Mouse (Mus musculus) left cerebral cortex, postnatal 36 days (tissue): ENCODE data around the gene Stk19. TPM values are rescaled to one million over a fixed set of nuclear protein-coding genes. Genes with fewer than 3 reads are reported as not detected.
"Not testable (repeated sequence)": the region's sequence is repeated elsewhere in the genome, so short reads cannot be mapped to it uniquely, and the experiment has no call there.

Experiments used
- DNase-seq, 2 experiments: peaks; one replicate each; pipeline ENCODE4 v3.0.0; 2021 to 2022; ENCODE audit warnings: low spot score in 2 of 2, mixed read lengths in 1 of 2
- intact Hi-C: fragments of 180-260 bp; cut with DNase I; formaldehyde crosslinking; loops from one replicate; pipeline ENCODE4 v1.15.1; 2025
- microRNA-seq: library from miRNA; unstranded; fragments of <30 nt; microRNA quantifications from one replicate; pipeline ENCODE4 v1.2.0, GENCODE M21; 2022
- total RNA-seq, 2 experiments: library from RNA; stranded (reverse); gene quantifications; 2 replicates each; pipeline ENCODE4 v1.2.3; 2021

Gene Stk19
- total RNA-seq, 2 experiments from 2014 or later: 50.2 to 58.6 TPM

GRCm38 (mm10) chr17:34802756-34803155 is 34.0 kb downstream of the Stk19 start:
- DNase-seq: not testable (repeated sequence)
- intact Hi-C loops: loop anchor here (2.0 kb wide), 1 partner anchor 84 kb away; no protein-coding TSS in a partner anchor

DNA sequence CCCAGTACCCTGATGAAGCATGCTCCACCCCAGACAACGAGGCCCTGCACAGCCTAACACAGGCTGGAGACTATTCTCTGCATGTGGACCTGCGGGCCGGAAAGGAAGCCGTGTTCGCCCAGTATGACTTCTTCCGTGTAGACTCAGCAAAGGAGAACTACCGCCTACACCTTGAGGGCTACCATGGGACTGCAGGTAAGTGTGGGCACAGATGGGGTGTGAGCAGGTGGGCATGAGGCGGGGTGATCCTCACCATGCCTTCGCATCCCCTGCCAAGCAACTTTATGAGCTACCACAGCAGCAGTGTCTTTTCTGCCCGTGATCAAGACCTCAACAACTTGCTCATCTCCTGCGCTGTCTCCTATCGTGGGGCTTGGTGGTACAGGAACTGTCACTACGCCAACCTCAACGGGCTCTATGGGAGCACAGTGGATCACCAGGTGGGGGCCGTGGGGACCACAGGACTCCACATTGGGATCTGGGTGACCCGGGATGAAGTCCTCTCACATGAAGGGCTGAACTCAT is 35.9 kb downstream of the Stk19 start:
- DNase-seq, intact Hi-C loops: not testable (repeated sequence)

DNA sequence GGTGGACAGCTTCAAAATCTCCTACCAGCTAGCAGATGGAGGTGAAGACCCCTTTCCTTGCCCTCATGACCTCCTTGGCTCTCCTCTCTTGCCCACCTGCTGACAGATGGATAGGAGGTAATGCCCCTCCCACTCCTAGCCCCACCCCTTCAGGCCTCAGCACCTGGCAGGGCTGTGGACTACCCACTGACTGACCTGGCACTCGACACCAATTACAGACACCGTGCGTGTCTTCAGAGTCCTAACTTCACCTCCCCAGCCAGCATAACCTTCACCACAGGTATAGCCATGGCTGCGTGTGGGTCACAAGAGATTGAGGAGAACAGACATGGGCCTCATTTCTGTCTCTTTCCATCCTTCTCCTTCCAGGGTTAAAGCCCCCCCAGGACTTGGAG is 37.2 kb downstream of the Stk19 start:
- intact Hi-C loops: no loop called here
- no peak for DNase-seq

DNA sequence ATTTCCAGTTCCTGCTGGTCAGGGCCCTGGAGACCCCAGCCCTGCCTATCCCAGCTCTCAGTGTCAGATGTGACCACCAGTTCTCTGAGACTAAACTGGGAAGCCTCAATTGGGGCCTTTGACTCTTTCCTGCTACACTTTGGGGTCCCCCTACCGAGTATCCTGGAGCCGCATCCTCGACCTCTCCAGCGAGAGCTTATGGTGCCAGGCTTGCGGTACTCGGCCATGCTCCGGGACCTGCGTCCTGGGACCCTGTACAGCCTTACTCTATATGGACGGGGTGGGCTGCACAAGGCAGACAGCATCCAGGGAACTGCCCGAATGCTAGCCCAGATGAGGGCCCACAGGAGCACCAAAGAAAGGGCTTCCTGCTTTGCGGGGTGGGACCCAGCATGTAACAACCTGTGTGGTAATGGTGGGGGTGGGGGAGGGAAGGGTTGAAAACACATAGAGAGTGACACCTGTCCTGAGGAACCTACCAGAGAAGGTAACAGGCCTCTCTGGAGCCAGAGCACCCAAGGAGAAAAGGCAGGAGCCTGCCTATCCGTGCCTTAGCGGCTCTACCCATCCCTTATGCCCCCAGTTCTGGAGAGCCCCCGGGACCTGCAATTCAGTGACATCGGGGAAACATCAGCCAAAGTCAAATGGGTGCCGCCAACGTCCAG is 37.7 kb downstream of the Stk19 start:
- intact Hi-C loops: no loop called here
- no peak for DNase-seq

DNA sequence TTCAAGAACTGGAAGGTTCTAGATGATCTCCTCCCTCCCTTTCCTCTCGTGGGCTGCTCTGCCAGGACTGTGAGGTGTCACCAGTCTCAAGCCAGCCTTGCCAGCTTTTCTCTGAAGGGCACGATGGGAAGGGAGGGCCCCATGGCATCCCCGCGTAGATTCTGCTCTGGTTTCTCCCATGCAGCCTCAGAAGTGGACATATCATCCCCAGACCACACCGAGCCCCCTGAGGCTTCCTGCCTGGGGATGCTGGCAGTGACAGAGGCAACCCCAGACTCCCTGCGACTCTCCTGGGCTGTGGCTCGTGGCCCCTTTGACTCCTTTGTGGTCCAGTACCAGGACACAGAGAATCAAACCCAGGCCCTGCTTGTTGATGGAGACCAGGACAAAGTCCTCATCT is 38.7 kb downstream of the Stk19 start:
- intact Hi-C loops, DNase-seq: not testable (repeated sequence)

- intact Hi-C loops, DNase-seq: not testable (repeated sequence)
Measured at GRCm38 (mm10) chr17:34797211-34797995, 39.3 kb downstream of the Stk19 start.

- DNase-seq: no peak
- intact Hi-C loops: no loop called here
Measured at GRCm38 (mm10) chr17:34796311-34797140, 40.2 kb downstream of the Stk19 start.

GRCm38 (mm10) chr17:34795633-34796032 is 41.1 kb downstream of the Stk19 start:
- intact Hi-C loops: no loop called here
- DNase-seq: no peak

GRCm38 (mm10) chr17:34795016-34795415 is 41.7 kb downstream of the Stk19 start:
- DNase-seq: no peak
- intact Hi-C loops: no loop called here

- intact Hi-C loops: no loop called here
- peak; percentile 21 to 33 for DNase-seq
Measured at GRCm38 (mm10) chr17:34777680-34778325, 58.9 kb downstream of the Stk19 start.

Small RNAs within 50 kb of the gene (microRNA-seq; reads per million reads assigned to microRNA genes)
- gene Mir6970: 1.0 reads per million
- gene Mir6971: 4.6 reads per million, percentile 14 among the genes with 10 or more reads in this experiment
- gene Mir6972: not detected

Other genes with a start within 250 kb of the Stk19 start
- 1 to 10 TPM; 2.6 to 2.9 TPM for gene Gpsm3, start 247.1 kb downstream of the Stk19 start, total RNA-seq
- 10 to 100 TPM; 53.2 to 58.4 TPM for gene Pbx2, start 245.7 kb downstream of the Stk19 start, total RNA-seq
- under 1 TPM; 0.30 to 0.75 TPM for gene Ager, start 239.1 kb downstream of the Stk19 start, total RNA-seq
- 10 to 100 TPM; 66.9 to 72.0 TPM for gene Rnf5, start 233.3 kb downstream of the Stk19 start, total RNA-seq
- 100 to 1,000 TPM; 161 to 177 TPM for gene Agpat1, start 232.7 kb downstream of the Stk19 start, total RNA-seq
- 1 to 10 TPM; 2.7 to 3.3 TPM for gene Egfl8, start 221.0 kb downstream of the Stk19 start, total RNA-seq
- gene Ppt2, start 208.4 kb downstream of the Stk19 start, total RNA-seq: 10 to 100 TPM; 37.2 to 47.1 TPM
- 100 to 1,000 TPM; 148 to 168 TPM for gene Prrt1, start 207.4 kb downstream of the Stk19 start, total RNA-seq
- gene Fkbpl, start 192.2 kb downstream of the Stk19 start, total RNA-seq: 10 to 100 TPM; 12.3 to 14.1 TPM
- 10 to 100 TPM; 63.9 to 66.4 TPM for gene Atf6b, start 189.8 kb downstream of the Stk19 start, total RNA-seq
- 1 to 10 TPM; 1.5 to 2.0 TPM for gene Tnxb, start 166.4 kb downstream of the Stk19 start, total RNA-seq
- 10 to 100 TPM in 1 of 2 experiments, 1 to 10 TPM in 1; 8.3 to 11.4 TPM for gene C4b, start 93.1 kb downstream of the Stk19 start, total RNA-seq
- gene Cyp21a1, start 32.4 kb downstream of the Stk19 start, total RNA-seq: not detected
- gene Dxo, start 74 bp upstream of the Stk19 start, total RNA-seq: 10 to 100 TPM; 39.4 to 45.4 TPM
- 10 to 100 TPM; 58.5 to 72.2 TPM for gene Skiv2l, start 13.3 kb upstream of the Stk19 start, total RNA-seq
- gene Nelfe, start 13.4 kb upstream of the Stk19 start, total RNA-seq: 10 to 100 TPM; 35.5 to 36.6 TPM
- gene Cfb, start 25.6 kb upstream of the Stk19 start, total RNA-seq: under 1 TPM in 1 of 2 experiments, not detected in 1; 0.63 TPM
- 1 to 10 TPM; 6.5 to 8.6 TPM for gene Zbtb12, start 42.5 kb upstream of the Stk19 start, total RNA-seq
- gene Gm20547, start 45.1 kb upstream of the Stk19 start, total RNA-seq: not detected
- gene C2, start 61.3 kb upstream of the Stk19 start, total RNA-seq: 1 to 10 TPM; 2.4 to 2.5 TPM
- 100 to 1,000 TPM; 162 to 194 TPM for gene Ehmt2, start 61.5 kb upstream of the Stk19 start, total RNA-seq
- gene Slc44a4, start 77.5 kb upstream of the Stk19 start, total RNA-seq: under 1 TPM; 0.23 to 0.69 TPM
- 10 to 100 TPM; 43.8 to 47.2 TPM for gene Neu1, start 94.3 kb upstream of the Stk19 start, total RNA-seq
- 10 to 100 TPM; 12.9 to 23.4 TPM for gene Hspa1b, start 122.3 kb upstream of the Stk19 start, total RNA-seq
- gene Gm20481, start 133.0 kb upstream of the Stk19 start, total RNA-seq: not detected
- 10 to 100 TPM; 11.9 to 13.7 TPM for gene Hspa1a, start 135.2 kb upstream of the Stk19 start, total RNA-seq
- under 1 TPM in 1 of 2 experiments, not detected in 1; 0.32 TPM for gene Hspa1l, start 135.8 kb upstream of the Stk19 start, total RNA-seq
- 10 to 100 TPM; 19.4 to 19.8 TPM for gene Lsm2, start 144.9 kb upstream of the Stk19 start, total RNA-seq
- 10 to 100 TPM; 38.2 to 47.2 TPM for gene Vars, start 164.0 kb upstream of the Stk19 start, total RNA-seq
- gene Vwa7, start 179.6 kb upstream of the Stk19 start, total RNA-seq: under 1 TPM; 0.48 to 0.57 TPM
- gene Sapcd1, start 191.1 kb upstream of the Stk19 start, total RNA-seq: under 1 TPM in 1 of 2 experiments, not detected in 1; 0.79 TPM
- gene Msh5, start 209.8 kb upstream of the Stk19 start, total RNA-seq: under 1 TPM in 1 of 2 experiments, not detected in 1; 0.66 TPM
- 1 to 10 TPM; 8.4 to 8.5 TPM for gene Clic1, start 213.0 kb upstream of the Stk19 start, total RNA-seq
- gene Ddah2, start 222.1 kb upstream of the Stk19 start, total RNA-seq: 10 to 100 TPM; 13.9 to 14.0 TPM
- gene Ly6g6c, start 228.4 kb upstream of the Stk19 start, total RNA-seq: not detected
- gene Mpig6b, start 229.2 kb upstream of the Stk19 start, total RNA-seq: not detected
- 1 to 10 TPM; 3.8 to 3.9 TPM for gene Ly6g6e, start 240.0 kb upstream of the Stk19 start, total RNA-seq
- 1 to 10 TPM in 1 of 2 experiments, under 1 TPM in 1; 0.63 to 1.5 TPM for gene Ly6g6d, start 241.1 kb upstream of the Stk19 start, total RNA-seq
- gene Ly6g6f, start 248.7 kb upstream of the Stk19 start, total RNA-seq: not detected